Mouse (Mus musculus) spleen, adult 2 months (tissue): ENCODE measurements around the gene Chrm1. TPM values are rescaled to one million over a fixed set of nuclear protein-coding genes. Genes with fewer than 3 reads are reported as not detected.
"Not testable (repeated sequence)": the region's sequence is repeated elsewhere in the genome, so short reads cannot be mapped to it uniquely, and the experiment has no call there.

Source experiments
- DNase-seq, 2 experiments: peaks; one replicate each; pipeline versions ENCODE4 v3.0.0 to v3.0.0-alpha.2; 2012 to 2021; ENCODE audit warnings: low spot score in 2 of 2, low read depth in 1 of 2
- H3K27ac ChIP-seq: fragments of 200-500 bp; 2 replicates; pipeline ENCODE4 v1.5.1; 2012; ENCODE audit warnings: low read length, inconsistent platforms; ENCODE audit not compliant: insufficient read depth
- H3K27me3 ChIP-seq: fragments of 200-500 bp; 2 replicates; pipeline ENCODE4 v1.6.1; 2012; ENCODE audit warnings: mild to moderate bottlenecking, moderate library complexity, low read length, inconsistent platforms; ENCODE audit not compliant: control insufficient read depth, insufficient read depth
- H3K36me3 ChIP-seq: fragments of 200-500 bp; 2 replicates; pipeline ENCODE4 v1.6.1; 2012; ENCODE audit warnings: mild to moderate bottlenecking, low read length, inconsistent platforms; ENCODE audit not compliant: control insufficient read depth, insufficient read depth
- H3K4me1 ChIP-seq: fragments of 200-500 bp; 2 replicates; pipeline ENCODE4 v1.6.1; 2011; ENCODE audit warnings: inconsistent platforms; ENCODE audit not compliant: control insufficient read depth, insufficient read depth, insufficient read length
- H3K4me3 ChIP-seq: fragments of 200-500 bp; 2 replicates; pipeline ENCODE4 v1.5.1; 2011; ENCODE audit warnings: mild to moderate bottlenecking, inconsistent platforms; ENCODE audit not compliant: insufficient read depth, insufficient read length; ENCODE audit errors: extremely low read depth
- CTCF ChIP-seq: fragments of 200-500 bp; IDR thresholded peaks from 2 replicates; pipeline ENCODE4 v1.5.1; 2011; ENCODE audit warnings: mild to moderate bottlenecking, inconsistent platforms; ENCODE audit not compliant: insufficient read depth, insufficient read length, insufficient replicate concordance; ENCODE audit errors: extremely low read depth
- POLR2A ChIP-seq: fragments of 200-500 bp; IDR thresholded peaks from 2 replicates; pipeline ENCODE4 v1.6.1; 2011; ENCODE audit warnings: low read depth, low read length, inconsistent platforms
- WGBS: fragments of 180-500 bp; shearing (Covaris S2); methylation state at CpG from one replicate; pipeline ENCODE4 v1.1.7; 2018; 5-methylcytosine and 5-hydroxymethylcytosine counted together
- polyA plus RNA-seq: library from polyadenylated mRNA; depleted of rRNA; stranded (reverse); fragments of >200 nt; gene quantifications from 2 replicates; pipeline ENCODE4 v1.2.3, GENCODE M21; 2012

The Chrm1 gene
- polyA plus RNA-seq, 1 experiment = 0.07 TPM

GRCm38 (mm10) chr19:8722907-8723573 is 59.5 kb downstream of the Chrm1 start, which contains the start of gene Slc3a2:
Gene Slc3a2, minus strand, starts transcription at chr19:8723369.
- peak within 1 kb of the TSS; percentile 94 for H3K27ac ChIP-seq
- H3K36me3 ChIP-seq = peaks cover 19% of the 10 kb centered on the region
- peak within 1 kb of the TSS; percentile 81 for H3K4me3 ChIP-seq
- peak; percentile 95 to 97 for DNase-seq
- no peaks in the 10 kb centered on the region for H3K4me1 ChIP-seq
- H3K27me3 ChIP-seq = no peaks in the 10 kb centered on the region
- under 1% methylated on average over 50 of the region's 50 CpGs for WGBS
- TF ChIP-seq CTCF (no peak), POLR2A (peak; percentile 86)

GRCm38 (mm10) chr19:8723574-8724346 is 60.2 kb downstream of the Chrm1 start:
- peak overlapping the region; percentile 74 for H3K27ac ChIP-seq
- H3K4me3 ChIP-seq = peak overlapping the region; percentile 81
- 1% methylated on average over 20 of the region's 20 CpGs for WGBS
- H3K4me1 ChIP-seq = no peaks in the 10 kb centered on the region
- no peak for TF ChIP-seq POLR2A
- no peak for TF ChIP-seq CTCF
- H3K27me3 ChIP-seq = no peaks in the 10 kb centered on the region
- peaks cover 19% of the 10 kb centered on the region for H3K36me3 ChIP-seq
- DNase-seq = no peak

- WGBS = 6% methylated on average over 2 of the region's 2 CpGs
- DNase-seq = no peak
- no peaks in the 10 kb centered on the region for H3K4me1 ChIP-seq
- peak overlapping the region; percentile 81; the same call in 1 of the 2 replicates for H3K4me3 ChIP-seq
- H3K36me3 ChIP-seq = peaks cover 19% of the 10 kb centered on the region
- no peak overlapping the region for H3K27ac ChIP-seq
- TF ChIP-seq POLR2A = no peak
- H3K27me3 ChIP-seq = no peaks in the 10 kb centered on the region
These were observed 60.8 kb downstream of the Chrm1 start for GRCm38 (mm10) chr19:8724392-8724791.

GRCm38 (mm10) chr19:8725081-8725613 is 61.6 kb downstream of the Chrm1 start:
- TF ChIP-seq POLR2A = no peak
- no peak for TF ChIP-seq CTCF
- Histone ChIP-seq H3K4me3 (no peak overlapping the region), H3K4me1 (no peaks in the 10 kb centered on the region), H3K27me3 (no peaks in the 10 kb centered on the region), H3K36me3 (peaks cover 19% of the 10 kb centered on the region), H3K27ac (no peak overlapping the region)
- no peak for DNase-seq
- WGBS = 64% methylated on average over 4 of the region's 4 CpGs

- TF ChIP-seq POLR2A (no peak), CTCF (no peak)
- Histone ChIP-seq H3K4me3 (no peak overlapping the region), H3K36me3 (peaks cover 19% of the 10 kb centered on the region), H3K27me3 (no peaks in the 10 kb centered on the region), H3K4me1 (no peaks in the 10 kb centered on the region), H3K27ac (no peak overlapping the region)
- WGBS = 71% methylated on average over 3 of the region's 3 CpGs
- no peak for DNase-seq
These were observed 63.2 kb downstream of the Chrm1 start for GRCm38 (mm10) chr19:8726609-8727390.

- no peak overlapping the region for H3K27ac ChIP-seq
- H3K4me1 ChIP-seq = no peaks in the 10 kb centered on the region
- no peak for TF ChIP-seq POLR2A
- TF ChIP-seq CTCF = no peak
These were observed 64.0 kb downstream of the Chrm1 start for GRCm38 (mm10) chr19:8727495-8728114.

GRCm38 (mm10) chr19:8728335-8729099 is 64.9 kb downstream of the Chrm1 start:
- not testable (repeated sequence) for H3K4me1 ChIP-seq
- WGBS = 69% methylated on average over 3 of the region's 3 CpGs
- H3K36me3 ChIP-seq = peaks cover 19% of the 10 kb centered on the region

More at GRCm38 (mm10) chr19:8727495-8728114, 64.0 kb downstream of the Chrm1 start:
- Histone ChIP-seq H3K36me3 (peaks cover 19% of the 10 kb centered on the region), H3K4me3 (no peak overlapping the region), H3K27me3 (no peaks in the 10 kb centered on the region)
- DNase-seq = no peak
- whole genome bisulfite sequencing = 56% methylated on average over 5 of the region's 5 CpGs

More at GRCm38 (mm10) chr19:8728335-8729099, 64.9 kb downstream of the Chrm1 start:
- not testable (repeated sequence) for H3K27me3 ChIP-seq, DNase-seq, H3K4me3 ChIP-seq, H3K27ac ChIP-seq
